Mouse (Mus musculus) lung, postnatal 0 days (tissue): ENCODE results near the gene Rdh14. TPM values are rescaled to one million over a fixed set of nuclear protein-coding genes. Genes with fewer than 3 reads are reported as not detected.

ENCODE experiments used
- ATAC-seq: fragments of 200-750 bp; cut with Nextera tagmentation; 2 replicates; pipeline ENCODE4 v1.8.0; 2017; ENCODE audit warnings: moderate library complexity
- DNase-seq: peaks from one replicate; pipeline ENCODE4 v3.0.0-alpha.2; 2016; ENCODE audit warnings: low spot score
- H3K27ac ChIP-seq: fragments of 300-500 bp; sonication (generic); 2 replicates; pipeline ENCODE4 v1.5.1; 2014; ENCODE audit warnings: antibody characterized with exemption, mild to moderate bottlenecking, low read length, mixed read lengths
- H3K27me3 ChIP-seq: fragments of 300-500 bp; sonication (generic); replicated peaks from 2 replicates; pipeline ENCODE4 v1.6.1; 2014; ENCODE audit warnings: low read length, mixed read lengths; ENCODE audit not compliant: insufficient read depth
- H3K36me3 ChIP-seq: fragments of 300-500 bp; sonication (generic); 2 replicates; pipeline ENCODE4 v1.6.1; 2014; ENCODE audit warnings: low read length, mixed read lengths; ENCODE audit not compliant: insufficient read depth
- H3K4me1 ChIP-seq: fragments of 300-500 bp; sonication (generic); 2 replicates; pipeline ENCODE4 v1.6.1; 2014; ENCODE audit warnings: antibody characterized with exemption, low read depth, low read length, mixed read lengths; ENCODE audit not compliant: insufficient read depth
- H3K4me2 ChIP-seq: fragments of 300-500 bp; sonication (generic); replicated peaks from 2 replicates; pipeline ENCODE4 v1.6.1; 2014; ENCODE audit warnings: low read depth, mild to moderate bottlenecking, low read length, moderate library complexity, mixed read lengths
- H3K4me3 ChIP-seq: fragments of 300-500 bp; sonication (generic); 2 replicates; pipeline ENCODE4 v1.5.1; 2014; ENCODE audit warnings: low read depth, low read length
- H3K9ac ChIP-seq: fragments of 300-500 bp; sonication (generic); replicated peaks from 2 replicates; pipeline ENCODE4 v1.6.1; 2014; ENCODE audit warnings: low read depth, mild to moderate bottlenecking
- H3K9me3 ChIP-seq: fragments of 300-500 bp; sonication (generic); 2 replicates; pipeline ENCODE4 v1.6.1; 2016; ENCODE audit warnings: low read length, mixed read lengths
- CTCF ChIP-seq: IDR thresholded peaks from 2 replicates; pipeline ENCODE4 v1.5.1; 2016; ENCODE audit warnings: antibody characterized with exemption, mild to moderate bottlenecking
- EP300 ChIP-seq: IDR thresholded peaks from 2 replicates; pipeline ENCODE4 v1.6.1; 2016; ENCODE audit warnings: antibody characterized with exemption, mild to moderate bottlenecking, control low read depth
- WGBS: fragments of 180-500 bp; shearing (Covaris S2); extraction: QIAGEN DNeasy Blood & Tissue Kit; methylation state at CpG from one replicate; pipeline ENCODE4 v1.1.7; 2014; 5-methylcytosine and 5-hydroxymethylcytosine counted together
- polyA plus RNA-seq: library from polyadenylated mRNA; unstranded; fragments of >200 nt; fragmentation: Nextera tagmentation; extraction: Ambion mirVana; gene quantifications from 2 replicates; pipeline ENCODE4 v1.2.1, GENCODE M21; 2015

Gene Rdh14
- polyA plus RNA-seq, 1 experiment from 2014 or later, result 42.7 TPM

GRCm38 (mm10) chr12:10439483-10440235 lies 49.1 kb downstream of the Rdh14 start:
- no peaks in the 10 kb centered on the region for H3K9me3 ChIP-seq
- ATAC-seq (peak; percentile 41), DNase-seq (peak; percentile 40)
- no peak overlapping the region for H3K4me3 ChIP-seq
- no peaks in the 10 kb centered on the region for H3K27me3 ChIP-seq
- no peak overlapping the region for H3K9ac ChIP-seq
- H3K36me3 ChIP-seq, result no peaks in the 10 kb centered on the region
- no peak overlapping the region for H3K4me2 ChIP-seq
- H3K27ac ChIP-seq, result no peak overlapping the region
- H3K4me1 ChIP-seq, result no peaks in the 10 kb centered on the region
- 49% methylated on average over 14 of the region's 14 CpGs for WGBS
- TF ChIP-seq CTCF, result no peak
- no peak for TF ChIP-seq EP300

Other genes starting within 250 kb of the Rdh14 start
- gene Nt5c1b, start 20.8 kb upstream of the Rdh14 start, polyA plus RNA-seq, result 0.23 TPM in 1 of 2 replicates, not detected in the other